Mouse (Mus musculus): ENCODE measurements around the gene Clcnkb. TPM values are rescaled to one million over a fixed set of nuclear protein-coding genes. Genes with fewer than 3 reads are reported as not detected.

Clcnkb gene
- total RNA-seq, 2 experiments from 2014 or later = 0.38 to 1.0 TPM

DNA sequence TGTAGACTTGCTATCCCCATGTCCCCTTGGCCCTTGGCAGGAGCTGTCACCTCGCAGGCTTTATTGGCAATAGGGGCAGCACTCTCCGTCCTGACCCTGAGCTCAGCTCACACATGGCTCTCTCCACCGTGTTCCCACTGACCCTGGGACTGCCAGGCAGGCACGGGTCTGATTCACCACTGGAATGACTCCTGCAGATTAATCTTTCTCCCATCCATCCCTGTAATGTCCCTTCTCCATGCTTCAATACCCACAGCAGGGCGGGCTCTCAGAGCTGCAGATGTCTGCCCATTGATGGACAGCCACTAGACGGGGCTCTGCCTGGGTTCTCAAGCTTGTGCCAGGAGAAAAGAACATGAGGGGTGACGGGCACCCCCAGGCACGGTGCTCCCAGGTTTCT, 50.7 kb downstream of the Clcnkb start:
- no peak for DNase-seq
- intact Hi-C loops (cut with DNase I) = no loop called here

DNA sequence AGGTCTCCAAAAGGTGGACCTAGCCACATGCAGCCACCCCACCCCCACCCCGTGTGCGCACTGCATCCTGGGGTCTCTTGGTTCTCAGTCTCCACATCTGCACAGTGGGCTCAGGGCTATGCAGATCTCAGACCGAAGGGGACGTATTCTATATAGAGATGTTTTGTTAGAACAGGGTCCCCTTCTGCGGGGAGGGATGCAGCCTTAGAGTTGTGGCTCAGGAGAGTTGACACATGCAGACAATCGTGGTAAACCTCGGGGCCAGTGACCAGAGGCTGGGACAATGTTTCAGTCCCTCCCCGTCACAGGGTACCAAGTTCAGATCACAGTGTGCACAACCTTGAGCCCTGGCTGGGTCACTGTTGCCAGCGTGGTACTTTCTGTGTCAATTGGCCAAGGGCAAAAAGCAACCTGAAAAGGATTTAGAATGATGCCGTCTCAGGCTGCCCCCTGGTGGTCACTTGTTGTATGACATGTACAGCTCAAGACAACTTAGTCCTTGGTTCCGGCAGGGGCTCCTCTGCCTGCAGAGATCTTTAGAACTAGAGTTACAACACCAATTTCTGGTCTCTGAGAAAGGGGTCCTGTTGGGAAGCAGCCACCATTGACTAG, 52.8 kb downstream of the Clcnkb start:
- intact Hi-C loops (cut with DNase I) = loop anchor here (1.0 to 2.0 kb wide), 4 partner anchors 46 to 220 kb away; no protein-coding TSS in a partner anchor
- peak; percentile 85 to 90 for DNase-seq

DNA sequence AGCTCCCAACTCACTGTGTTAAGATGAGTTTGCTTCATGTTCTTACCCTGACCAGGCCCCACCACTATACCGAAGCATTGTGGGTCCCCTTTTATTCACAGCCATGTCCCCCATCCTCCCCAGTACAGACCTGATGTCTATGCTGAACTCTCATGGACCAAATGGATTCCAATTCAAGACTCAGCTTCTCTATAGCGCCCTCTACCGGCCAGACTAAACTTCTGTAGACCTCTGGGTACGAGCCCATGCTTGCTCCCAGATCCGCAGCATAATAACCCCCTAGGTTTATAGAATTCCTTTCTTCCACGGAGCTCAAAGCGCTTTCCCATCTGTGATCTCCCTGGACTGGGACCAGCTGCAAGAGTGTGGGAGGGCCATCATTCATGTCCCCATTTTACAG, 55.0 kb downstream of the Clcnkb start:
- no peak for DNase-seq
- intact Hi-C loops (cut with DNase I) = no loop called here

DNA sequence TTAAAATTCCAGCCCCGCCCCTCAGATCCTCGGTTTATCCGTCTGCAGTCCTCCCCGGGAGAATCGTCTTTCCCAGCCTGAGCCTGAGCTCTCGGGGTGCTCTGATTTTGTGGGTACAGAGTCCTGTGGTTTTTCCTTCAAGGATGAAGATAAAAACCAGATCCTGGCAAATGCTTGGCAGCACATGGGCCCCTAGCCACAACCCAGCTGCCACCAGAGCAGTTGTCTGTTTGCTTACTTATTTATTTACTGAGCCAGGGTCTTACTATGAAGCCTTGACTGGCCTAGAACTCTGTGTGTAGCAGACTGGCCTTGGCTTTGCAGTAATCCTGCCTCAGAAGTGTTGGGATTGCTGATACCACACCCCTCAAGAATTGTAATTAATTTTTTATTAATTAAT, 56.6 kb downstream of the Clcnkb start:
- DNase-seq = no peak
- intact Hi-C loops (cut with DNase I) = no loop called here

DNA sequence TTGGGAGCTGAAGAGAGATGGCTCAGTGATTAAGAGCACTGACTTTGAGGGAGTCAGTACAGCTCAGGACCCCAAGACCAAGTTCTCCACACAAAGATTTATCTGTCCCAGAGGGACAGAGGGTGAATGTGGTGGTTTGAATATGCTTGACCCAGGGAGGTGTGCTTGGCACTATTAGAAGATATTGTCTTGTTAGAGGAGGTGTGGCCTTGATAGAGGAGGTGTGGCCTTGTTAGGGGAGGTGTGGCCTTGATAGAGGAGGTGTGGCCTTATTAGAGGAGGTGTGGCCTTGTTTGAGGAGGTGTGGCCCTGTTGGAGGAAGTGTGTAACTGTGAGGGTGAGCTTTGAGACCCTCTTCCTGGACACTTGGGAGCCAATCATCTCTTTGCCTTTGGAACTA, 58.0 kb downstream of the Clcnkb start:
- DNase-seq = no peak
- intact Hi-C loops (cut with DNase I) = no loop called here

Other genes starting within 250 kb of the Clcnkb start
- gene Rsg1, start 202.1 kb downstream of the Clcnkb start, total RNA-seq (2021) = 1 to 10 TPM in 1 of 2 experiments, under 1 TPM in 1; 0.80 to 1.1 TPM
- 10 to 100 TPM; 22.2 to 39.7 TPM for gene Arhgef19, start 176.5 kb downstream of the Clcnkb start, total RNA-seq (2021)
- gene Epha2, start 114.8 kb downstream of the Clcnkb start, total RNA-seq (2021) = 1 to 10 TPM; 5.4 to 7.0 TPM
- 1 to 10 TPM; 1.6 to 1.7 TPM for gene Fam131c, start 47.8 kb downstream of the Clcnkb start, total RNA-seq (2021)
- gene Clcnka, start 17.3 kb downstream of the Clcnkb start, total RNA-seq (2021) = not detected
- 1,000 to 10,000 TPM; 1,173 to 1,191 TPM for gene Hspb7, start 4.8 kb upstream of the Clcnkb start, total RNA-seq (2021)
- 1 to 10 TPM in 1 of 2 experiments, under 1 TPM in 1; 0.67 to 1.6 TPM for gene Srarp, start 20.1 kb upstream of the Clcnkb start, total RNA-seq (2021)
- 10 to 100 TPM; 21.3 to 24.7 TPM for gene Zbtb17, start 28.6 kb upstream of the Clcnkb start, total RNA-seq (2021)
- gene Spen, start 122.6 kb upstream of the Clcnkb start, total RNA-seq (2021) = 10 to 100 TPM; 31.1 to 32.4 TPM
- gene Fblim1, start 190.1 kb upstream of the Clcnkb start, total RNA-seq (2021) = 100 to 1,000 TPM; 231 to 294 TPM
- gene Tmem82, start 202.6 kb upstream of the Clcnkb start, total RNA-seq (2021) = 10 to 100 TPM; 26.1 to 29.2 TPM
- 100 to 1,000 TPM; 160 to 170 TPM for gene Slc25a34, start 207.8 kb upstream of the Clcnkb start, total RNA-seq (2021)
- gene Plekhm2, start 248.9 kb upstream of the Clcnkb start, total RNA-seq (2021) = 100 to 1,000 TPM; 103 to 112 TPM

Data from heart, postnatal 36 days (tissue).